Mouse (Mus musculus) cerebellum, adult 2 months (tissue): ENCODE results near the gene Fras1.

Experiments
- CTCF ChIP-seq: fragments of 200-500 bp; IDR thresholded peaks from 2 replicates; pipeline ENCODE4 v1.5.1; 2011; ENCODE audit warnings: low read depth, mild to moderate bottlenecking, control low read depth, low read length, moderate library complexity, borderline replicate concordance; ENCODE audit not compliant: insufficient read depth
- POLR2A ChIP-seq: fragments of 200-500 bp; IDR thresholded peaks from 2 replicates; pipeline ENCODE4 v1.6.1; 2011; ENCODE audit warnings: low read length, control low read depth, borderline replicate concordance; ENCODE audit not compliant: insufficient read depth

DNA sequence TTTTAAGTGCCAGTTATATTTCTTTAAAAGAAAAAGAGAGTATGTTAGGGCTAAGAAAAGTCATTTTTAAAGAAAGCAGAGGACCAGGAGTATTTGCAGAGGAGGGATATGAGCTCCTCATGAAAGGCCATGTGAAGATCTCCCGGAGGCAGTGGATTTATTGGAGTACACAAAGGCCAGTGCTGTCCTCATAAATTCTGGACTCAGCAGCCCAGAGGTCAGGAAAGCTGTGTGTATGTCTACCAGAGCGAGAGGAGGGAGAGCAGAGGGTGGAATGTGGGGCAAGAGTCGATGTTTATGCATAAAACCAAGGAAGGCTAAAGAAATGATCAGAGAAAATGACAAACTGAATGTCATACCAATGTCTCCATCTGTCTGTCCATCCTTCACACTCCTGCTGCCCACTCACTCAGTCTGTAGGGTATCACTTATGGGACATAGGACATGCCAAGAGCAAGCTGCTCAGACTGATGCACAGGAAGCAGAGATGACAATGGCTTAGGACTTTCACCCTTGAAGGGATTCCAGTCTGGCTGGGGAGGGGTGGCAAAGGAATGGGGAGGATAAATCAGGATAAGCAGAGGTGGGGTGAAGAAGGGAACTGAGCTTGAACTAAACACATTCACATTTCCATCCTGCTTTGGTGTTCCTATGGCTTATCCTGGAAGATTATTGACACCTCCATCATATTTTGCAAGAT, 235.0 kb downstream of the Fras1 start:
- TF ChIP-seq CTCF (no peak), POLR2A (no peak)
